Mouse (Mus musculus) testis, adult 2 months (tissue): ENCODE measurements around the gene Btbd16.

Source experiments
- CTCF ChIP-seq: fragments of 200-500 bp; IDR thresholded peaks from 2 replicates; pipeline ENCODE4 v1.5.1; 2012; ENCODE audit warnings: low read depth, mild to moderate bottlenecking, inconsistent platforms, low read length, moderate library complexity; ENCODE audit not compliant: control insufficient read depth, insufficient read depth, insufficient replicate concordance
- POLR2A ChIP-seq: fragments of 200-500 bp; IDR thresholded peaks from 2 replicates; pipeline ENCODE4 v1.6.1; 2012; ENCODE audit warnings: low read depth, mild to moderate bottlenecking, inconsistent platforms, low read length, moderate library complexity; ENCODE audit not compliant: control insufficient read depth

- TF ChIP-seq CTCF (no peak), POLR2A (no peak)
Measured at GRCm38 (mm10) chr7:130788950-130789349, 15.1 kb downstream of the Btbd16 start.
